Mouse (Mus musculus): ENCODE data around the gene Spsb4. TPM values are rescaled to one million over a fixed set of nuclear protein-coding genes. Genes with fewer than 3 reads are reported as not detected.

Gene Spsb4
- polyA plus RNA-seq, 1 experiment: 0.43 TPM

DNA sequence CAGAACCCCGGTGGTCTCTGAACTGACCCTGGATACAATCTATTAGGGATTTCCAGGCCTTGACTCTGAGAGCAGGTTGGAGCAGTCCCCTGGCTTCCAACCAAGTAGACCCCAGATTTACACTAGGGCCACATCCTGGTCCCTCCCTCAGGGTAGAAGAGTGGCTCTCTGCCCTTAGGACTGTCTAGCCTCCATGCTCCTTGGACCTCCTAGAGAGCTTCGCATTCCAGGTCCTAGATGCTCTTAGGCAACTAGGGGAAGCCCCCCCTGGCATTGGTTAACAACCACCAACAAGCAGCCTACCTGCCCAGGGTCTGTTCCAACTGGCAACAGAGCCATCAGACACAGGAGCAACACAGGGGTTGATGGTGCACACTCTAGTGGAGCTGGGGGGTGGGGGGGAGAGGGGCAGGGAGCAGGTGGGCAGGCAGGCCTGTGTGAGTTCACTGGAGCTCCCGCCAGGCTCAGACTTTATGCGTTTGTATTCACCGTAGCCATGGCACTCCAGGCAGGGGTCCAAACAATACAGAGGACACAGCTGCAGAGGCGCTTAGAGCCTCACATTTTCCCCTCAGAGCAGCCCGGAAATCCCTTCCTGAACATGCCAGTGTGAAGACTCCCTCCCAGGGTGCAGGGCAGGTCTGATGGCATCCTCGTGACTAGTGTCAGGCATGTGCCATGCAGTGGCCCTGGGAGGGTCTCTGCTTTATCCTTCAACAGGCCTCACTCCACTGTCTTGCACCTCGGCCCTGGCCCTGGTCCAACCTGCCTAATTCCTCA lies 46.8 kb downstream of the Spsb4 start:
- no peaks in the 10 kb centered on the region for H3K36me3 ChIP-seq (ENCODE audit: control insufficient read depth, insufficient read depth, low read length)
- DNase-seq: no peak
- TF ChIP-seq CTCF (IDR thresholded peaks at IDR 0.05; ENCODE audit: borderline replicate concordance, control insufficient read depth, extremely low read depth, insufficient read depth, low read length, poor library complexity) (no peak), POLR2A (IDR thresholded peaks at IDR 0.05; ENCODE audit: control insufficient read depth, extremely low read depth, insufficient read depth, low read length, poor library complexity) (no peak)
- no peak overlapping the region for H3K27ac ChIP-seq (ENCODE audit: control insufficient read depth, insufficient read depth, low read length)
- H3K4me1 ChIP-seq (replicated peaks; ENCODE audit: control insufficient read depth, insufficient read depth, low read length): no peaks in the 10 kb centered on the region
- no peaks in the 10 kb centered on the region for H3K27me3 ChIP-seq (ENCODE audit: control insufficient read depth, insufficient read depth, low read length)
- 89% methylated on average over 9 of the region's 9 CpGs for WGBS
- H3K4me3 ChIP-seq (ENCODE audit: control insufficient read depth, insufficient read depth, low read length): no peak overlapping the region

DNA sequence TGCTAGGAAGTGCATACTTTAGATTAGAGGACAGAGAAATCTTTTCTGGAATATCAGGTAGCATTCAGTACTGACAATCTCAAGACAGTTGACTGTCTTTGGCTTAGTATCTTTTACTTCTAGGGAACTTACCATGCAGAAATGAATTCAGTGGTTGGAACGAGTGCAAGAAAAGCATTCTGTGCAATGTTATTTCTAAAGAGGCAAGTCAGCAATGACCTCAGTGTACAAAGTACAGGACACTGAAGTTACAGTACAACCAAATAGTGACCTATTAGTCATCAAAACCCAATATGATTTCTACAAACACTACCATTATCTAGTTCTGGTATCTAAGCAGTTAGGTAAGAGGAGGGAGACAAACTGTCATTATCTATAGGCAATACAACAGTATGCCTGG lies 51.1 kb downstream of the Spsb4 start:
- no peak for DNase-seq
- no peak overlapping the region for H3K27ac ChIP-seq (ENCODE audit: control insufficient read depth, insufficient read depth, low read length)
- H3K4me3 ChIP-seq (ENCODE audit: control insufficient read depth, insufficient read depth, low read length): no peak overlapping the region
- H3K27me3 ChIP-seq (ENCODE audit: control insufficient read depth, insufficient read depth, low read length): no peaks in the 10 kb centered on the region
- H3K4me1 ChIP-seq (replicated peaks; ENCODE audit: control insufficient read depth, insufficient read depth, low read length): peaks cover 8% of the 10 kb centered on the region
- 91% methylated on average over 1 of the region's 1 CpGs for WGBS
- TF ChIP-seq POLR2A (IDR thresholded peaks at IDR 0.05; ENCODE audit: control insufficient read depth, extremely low read depth, insufficient read depth, low read length, poor library complexity) (no peak), CTCF (IDR thresholded peaks at IDR 0.05; ENCODE audit: borderline replicate concordance, control insufficient read depth, extremely low read depth, insufficient read depth, low read length, poor library complexity) (no peak)
- H3K36me3 ChIP-seq (ENCODE audit: control insufficient read depth, insufficient read depth, low read length): no peaks in the 10 kb centered on the region

DNA sequence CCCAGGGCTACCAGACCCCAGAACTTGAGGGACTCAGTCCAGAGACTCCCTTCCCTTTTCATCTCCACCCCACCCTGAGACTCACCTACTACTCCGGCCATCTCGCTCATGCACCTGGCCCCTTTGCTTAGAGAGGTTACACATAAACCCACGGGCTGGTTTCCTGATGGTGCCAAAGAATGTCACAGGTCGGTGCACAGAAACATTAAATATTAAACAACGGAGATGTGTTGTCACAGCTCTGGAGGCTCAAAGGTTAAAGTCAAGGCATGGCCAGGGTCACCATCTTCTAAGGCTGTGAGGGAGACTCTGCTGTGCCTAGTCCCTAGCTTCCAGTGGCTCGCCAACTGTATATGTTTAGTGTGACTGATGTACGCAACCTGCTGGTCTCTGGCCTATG lies 52.2 kb downstream of the Spsb4 start:
- 96% methylated on average over 7 of the region's 7 CpGs for WGBS
- no peaks in the 10 kb centered on the region for H3K27me3 ChIP-seq (ENCODE audit: control insufficient read depth, insufficient read depth, low read length)
- H3K4me1 ChIP-seq (replicated peaks; ENCODE audit: control insufficient read depth, insufficient read depth, low read length): peaks cover 8% of the 10 kb centered on the region
- no peaks in the 10 kb centered on the region for H3K36me3 ChIP-seq (ENCODE audit: control insufficient read depth, insufficient read depth, low read length)
- TF ChIP-seq CTCF (IDR thresholded peaks at IDR 0.05; ENCODE audit: borderline replicate concordance, control insufficient read depth, extremely low read depth, insufficient read depth, low read length, poor library complexity) (no peak), POLR2A (IDR thresholded peaks at IDR 0.05; ENCODE audit: control insufficient read depth, extremely low read depth, insufficient read depth, low read length, poor library complexity) (no peak)
- no peak overlapping the region for H3K27ac ChIP-seq (ENCODE audit: control insufficient read depth, insufficient read depth, low read length)
- no peak overlapping the region for H3K4me3 ChIP-seq (ENCODE audit: control insufficient read depth, insufficient read depth, low read length)
- no peak for DNase-seq

DNA sequence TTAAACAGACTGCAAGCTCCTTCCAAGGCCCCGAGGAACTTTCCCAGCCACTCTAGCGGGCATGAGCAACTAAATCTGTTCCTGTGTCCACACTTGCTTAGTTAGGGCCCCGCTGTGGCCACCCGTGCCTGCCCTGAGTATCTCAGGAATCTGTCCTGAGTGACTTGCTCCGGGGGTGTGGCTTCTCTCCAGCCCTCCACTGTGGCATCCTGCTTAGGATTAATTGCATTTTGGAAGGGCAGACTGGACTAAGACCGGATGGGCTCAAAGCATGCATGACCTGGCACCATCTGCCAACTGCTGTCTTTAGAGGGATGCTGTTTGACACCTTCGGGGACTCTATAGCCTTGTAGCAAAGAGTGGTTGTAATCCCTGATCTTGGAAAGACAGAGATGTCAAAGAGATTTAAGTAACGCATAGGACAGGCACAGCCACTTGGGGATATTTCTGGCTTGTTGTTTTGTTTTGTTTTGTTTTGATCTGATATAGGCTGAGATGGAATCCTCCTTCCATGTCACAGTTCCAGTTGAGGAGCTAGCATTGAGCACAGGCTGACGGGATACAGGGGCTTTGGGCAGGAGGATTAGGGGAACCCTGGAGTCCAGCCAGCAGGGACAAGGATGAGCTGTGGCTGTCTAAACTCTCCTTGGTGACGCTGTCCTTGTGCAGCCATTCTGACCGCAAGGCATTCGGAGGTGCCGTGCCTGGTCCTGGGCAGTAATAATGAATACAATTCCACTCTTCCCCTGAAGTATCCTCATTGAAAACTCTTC lies 55.0 kb downstream of the Spsb4 start:
- H3K36me3 ChIP-seq (ENCODE audit: control insufficient read depth, insufficient read depth, low read length): no peaks in the 10 kb centered on the region
- H3K4me3 ChIP-seq (ENCODE audit: control insufficient read depth, insufficient read depth, low read length): no peak overlapping the region
- peaks cover 8% of the 10 kb centered on the region for H3K4me1 ChIP-seq (replicated peaks; ENCODE audit: control insufficient read depth, insufficient read depth, low read length)
- H3K27ac ChIP-seq (ENCODE audit: control insufficient read depth, insufficient read depth, low read length): no peak overlapping the region
- no peak for DNase-seq
- TF ChIP-seq CTCF (IDR thresholded peaks at IDR 0.05; ENCODE audit: borderline replicate concordance, control insufficient read depth, extremely low read depth, insufficient read depth, low read length, poor library complexity): no peak
- TF ChIP-seq POLR2A (IDR thresholded peaks at IDR 0.05; ENCODE audit: control insufficient read depth, extremely low read depth, insufficient read depth, low read length, poor library complexity): no peak
- no peaks in the 10 kb centered on the region for H3K27me3 ChIP-seq (ENCODE audit: control insufficient read depth, insufficient read depth, low read length)
- WGBS: 86% methylated on average over 13 of the region's 13 CpGs

DNA sequence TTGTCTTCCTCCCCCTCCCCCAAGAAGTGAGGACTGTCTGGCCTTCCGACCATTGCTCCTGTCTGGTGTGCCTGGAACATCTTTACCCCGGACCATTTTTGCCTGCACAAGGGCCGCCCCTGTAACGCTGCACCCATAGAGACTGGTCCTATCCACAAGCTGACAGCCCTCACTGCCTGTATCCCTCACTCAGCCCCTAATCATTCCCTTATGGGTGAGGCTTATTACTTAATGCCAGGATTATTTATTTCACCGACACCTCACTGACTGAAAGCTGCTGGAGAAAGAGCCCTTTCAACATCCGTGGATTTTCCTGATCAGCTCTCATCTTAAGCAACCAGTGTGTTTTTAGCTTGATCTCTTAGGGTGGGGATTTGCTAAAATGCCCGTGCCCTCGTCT lies 55.9 kb downstream of the Spsb4 start:
- DNase-seq: no peak
- peaks cover 8% of the 10 kb centered on the region for H3K4me1 ChIP-seq (replicated peaks; ENCODE audit: control insufficient read depth, insufficient read depth, low read length)
- no peak overlapping the region for H3K27ac ChIP-seq (ENCODE audit: control insufficient read depth, insufficient read depth, low read length)
- no peak for TF ChIP-seq POLR2A (IDR thresholded peaks at IDR 0.05; ENCODE audit: control insufficient read depth, extremely low read depth, insufficient read depth, low read length, poor library complexity)
- TF ChIP-seq CTCF (IDR thresholded peaks at IDR 0.05; ENCODE audit: borderline replicate concordance, control insufficient read depth, extremely low read depth, insufficient read depth, low read length, poor library complexity): no peak
- no peak overlapping the region for H3K4me3 ChIP-seq (ENCODE audit: control insufficient read depth, insufficient read depth, low read length)
- no peaks in the 10 kb centered on the region for H3K36me3 ChIP-seq (ENCODE audit: control insufficient read depth, insufficient read depth, low read length)
- WGBS: 90% methylated on average over 8 of the region's 8 CpGs
- no peaks in the 10 kb centered on the region for H3K27me3 ChIP-seq (ENCODE audit: control insufficient read depth, insufficient read depth, low read length)

DNA sequence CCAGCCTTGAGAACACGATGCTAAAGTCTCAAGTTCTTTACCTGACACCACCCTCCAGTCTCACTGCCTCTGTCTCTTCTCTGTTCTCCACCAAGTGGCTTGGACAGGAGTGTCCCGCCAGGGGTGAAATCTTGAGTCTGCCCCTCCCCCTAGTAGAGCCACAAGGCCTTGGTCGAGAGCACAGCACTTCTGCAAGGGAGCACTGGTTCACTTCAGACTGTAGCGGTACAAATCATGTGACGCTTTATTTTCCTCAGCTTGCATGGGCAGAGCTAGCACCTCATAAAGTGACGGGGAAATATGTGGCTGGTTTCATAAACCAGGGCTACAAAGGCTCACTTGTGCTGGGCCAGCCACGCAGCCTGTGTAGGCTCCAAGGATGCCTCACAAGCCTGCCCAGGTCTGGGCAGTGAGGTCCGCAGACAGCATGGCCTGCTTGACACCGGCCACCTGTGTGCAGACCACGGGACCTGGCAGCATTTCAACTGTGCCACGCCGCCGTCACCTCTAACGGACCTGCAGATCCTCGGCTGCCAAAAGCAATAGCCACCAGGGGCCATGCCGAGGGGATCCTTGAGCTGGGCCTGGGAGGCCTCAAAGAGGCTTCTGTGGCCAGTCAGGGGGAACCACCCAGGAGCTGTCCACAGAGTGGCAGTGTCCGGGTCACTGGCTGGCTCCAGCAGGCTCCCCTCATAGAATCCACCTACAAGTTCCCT lies 56.5 kb downstream of the Spsb4 start:
- Histone ChIP-seq H3K27ac (ENCODE audit: control insufficient read depth, insufficient read depth, low read length) (no peak overlapping the region), H3K4me3 (ENCODE audit: control insufficient read depth, insufficient read depth, low read length) (no peak overlapping the region), H3K36me3 (ENCODE audit: control insufficient read depth, insufficient read depth, low read length) (no peaks in the 10 kb centered on the region), H3K4me1 (replicated peaks; ENCODE audit: control insufficient read depth, insufficient read depth, low read length) (peaks cover 13% of the 10 kb centered on the region), H3K27me3 (ENCODE audit: control insufficient read depth, insufficient read depth, low read length) (no peaks in the 10 kb centered on the region)
- TF ChIP-seq CTCF (IDR thresholded peaks at IDR 0.05; ENCODE audit: borderline replicate concordance, control insufficient read depth, extremely low read depth, insufficient read depth, low read length, poor library complexity) (no peak), POLR2A (IDR thresholded peaks at IDR 0.05; ENCODE audit: control insufficient read depth, extremely low read depth, insufficient read depth, low read length, poor library complexity) (no peak)
- 88% methylated on average over 17 of the region's 17 CpGs for WGBS
- no peak for DNase-seq
